Mouse (Mus musculus) common myeloid progenitor, adult 5-6 weeks (primary cell): Measurements from ENCODE around the gene Gm49342. TPM values are rescaled to one million over a fixed set of nuclear protein-coding genes. Genes with fewer than 3 reads are reported as not detected.

Experiments used
- ATAC-seq: replicated peaks from 2 replicates; pipeline ENCODE4 v1.8.0; 2016; ENCODE audit warnings: low read depth, mild to moderate bottlenecking, moderate TSS enrichment, inconsistent platforms; ENCODE audit not compliant: poor library complexity, severe bottlenecking
- total RNA-seq: library from RNA; stranded (forward); fragments of 200-1000, 187-1606 nt; gene quantifications from 2 replicates; pipeline ENCODE4 v1.2.3, GENCODE M21; 2017

Gene Gm49342
- total RNA-seq, 1 experiment from 2014 or later = 44.0 TPM

GRCm38 (mm10) chr14:50976674-50977073 lies 32.4 kb downstream of the Gm49342 start:
- no peak for ATAC-seq

- ATAC-seq = peak; percentile 57
These were observed 34.1 kb downstream of the Gm49342 start for GRCm38 (mm10) chr14:50978451-50978850.

GRCm38 (mm10) chr14:50979631-50980030 lies 35.3 kb downstream of the Gm49342 start:
- ATAC-seq = no peak

GRCm38 (mm10) chr14:50981207-50981606 lies 36.9 kb downstream of the Gm49342 start:
- ATAC-seq = peak; percentile 72

GRCm38 (mm10) chr14:50981837-50982236 lies 37.5 kb downstream of the Gm49342 start:
- no peak for ATAC-seq

- ATAC-seq = no peak
These were observed 43.4 kb downstream of the Gm49342 start for GRCm38 (mm10) chr14:50987668-50988067.

GRCm38 (mm10) chr14:50991037-50991436 lies 46.7 kb downstream of the Gm49342 start:
- ATAC-seq = 0 out of 2 replicates have a peak, but pooled peaks have one; percentile 25

GRCm38 (mm10) chr14:50997088-50997487 lies 52.8 kb downstream of the Gm49342 start:
- peak; percentile 89 for ATAC-seq

GRCm38 (mm10) chr14:50997999-50998666 lies 53.8 kb downstream of the Gm49342 start:
- ATAC-seq = peak; percentile 62

- no peak for ATAC-seq
These were observed 63.0 kb downstream of the Gm49342 start, which contains the start of gene Rnase10 for GRCm38 (mm10) chr14:51007152-51007801. Gene Rnase10 (plus strand): TSS chr14:51007751.

GRCm38 (mm10) chr14:51007914-51008713 lies 63.8 kb downstream of the Gm49342 start:
- ATAC-seq = peak; percentile 63

GRCm38 (mm10) chr14:51008781-51009180 lies 64.5 kb downstream of the Gm49342 start:
- ATAC-seq = no peak

- ATAC-seq = no peak
These were observed 65.3 kb downstream of the Gm49342 start for GRCm38 (mm10) chr14:51009572-51009971.

Other genes with a start within 250 kb of the Gm49342 start
- not detected in 2 replicates for gene Olfr748, start 237.1 kb upstream of the Gm49342 start, total RNA-seq
- not detected in 2 replicates for gene Olfr749, start 199.4 kb upstream of the Gm49342 start, total RNA-seq
- gene Ttc5, start 159.0 kb upstream of the Gm49342 start, total RNA-seq = 34.8 and 38.3 TPM in 2 replicates
- not detected in 2 replicates for gene Ccnb1ip1, start 136.8 kb upstream of the Gm49342 start, total RNA-seq
- 79.1 and 92.3 TPM in 2 replicates for gene Parp2, start 136.7 kb upstream of the Gm49342 start, total RNA-seq
- 12.7 and 19.3 TPM in 2 replicates for gene Tep1, start 74.0 kb upstream of the Gm49342 start, total RNA-seq
- gene Klhl33, start 47.0 kb upstream of the Gm49342 start, total RNA-seq = 0.32 TPM in 1 of 2 replicates, not detected in the other
- gene Osgep, start 19.6 kb upstream of the Gm49342 start, total RNA-seq = 110 and 124 TPM in 2 replicates
- 206 and 222 TPM in 2 replicates for gene Apex1, start 19.5 kb upstream of the Gm49342 start, total RNA-seq
- gene Pip4p1, start 13.7 kb upstream of the Gm49342 start, total RNA-seq = 15.6 and 17.3 TPM in 2 replicates
- 144 and 156 TPM in 2 replicates for gene Pnp, start 13.4 kb upstream of the Gm49342 start, total RNA-seq
- gene Pnp2, start 11.5 kb downstream of the Gm49342 start, total RNA-seq = 1.5 and 5.4 TPM in 2 replicates
- not detected in 2 replicates for gene Rnase10, start 63.2 kb downstream of the Gm49342 start, total RNA-seq
- gene Rnase9, start 97.4 kb downstream of the Gm49342 start, total RNA-seq = not detected in 2 replicates
- not detected in 2 replicates for gene Rnase11, start 105.6 kb downstream of the Gm49342 start, total RNA-seq
- gene Rnase12, start 113.1 kb downstream of the Gm49342 start, total RNA-seq = not detected in 2 replicates
- gene Olfr750, start 129.9 kb downstream of the Gm49342 start, total RNA-seq = not detected in 2 replicates
- gene Rnase4, start 146.6 kb downstream of the Gm49342 start, total RNA-seq = 0.82 and 2.5 TPM in 2 replicates
- gene Ang, start 146.6 kb downstream of the Gm49342 start, total RNA-seq = 1.1 TPM in 1 of 2 replicates, not detected in the other
- not detected in 2 replicates for gene Eddm3b, start 169.9 kb downstream of the Gm49342 start, total RNA-seq
- 49.7 and 62.1 TPM in 2 replicates for gene Rnase6, start 179.4 kb downstream of the Gm49342 start, total RNA-seq
- not detected in 2 replicates for gene Rnase1, start 202.3 kb downstream of the Gm49342 start, total RNA-seq
- gene Rnase2b, start 217.7 kb downstream of the Gm49342 start, total RNA-seq = not detected in 2 replicates